Mouse (Mus musculus) frontal cortex, adult 2 months (tissue): Measurements from ENCODE around the gene Cdkn2aip. TPM values are rescaled to one million over a fixed set of nuclear protein-coding genes. Genes with fewer than 3 reads are reported as not detected.
A peak's percentile ranks its signal among the peaks of the same experiment; 100 is the strongest.

ENCODE experiments used
- DNase-seq, 2 experiments: peaks; one replicate each; pipeline ENCODE4 v3.0.0; 2022; ENCODE audit warnings: low spot score in 1 of 2; ENCODE audit errors: extremely low spot score in 1 of 2
- polyA plus RNA-seq: library from polyadenylated mRNA; depleted of rRNA; stranded (reverse); fragments of >200 nt; gene quantifications from 2 replicates; pipeline ENCODE4 v1.2.3, GENCODE M21; 2012; rRNA removed

Cdkn2aip gene
- polyA plus RNA-seq, result 11.4 and 13.4 TPM in 2 replicates

- DNase-seq, result peak; percentile 71 to 92
These were observed at the start of gene Cdkn2aip for GRCm38 (mm10) chr8:47713761-47714745. Gene Cdkn2aip (minus strand): TSS chr8:47713932.

GRCm38 (mm10) chr8:47763194-47763593 lies 49.5 kb upstream of the Cdkn2aip start:
- DNase-seq, result no peak

DNA sequence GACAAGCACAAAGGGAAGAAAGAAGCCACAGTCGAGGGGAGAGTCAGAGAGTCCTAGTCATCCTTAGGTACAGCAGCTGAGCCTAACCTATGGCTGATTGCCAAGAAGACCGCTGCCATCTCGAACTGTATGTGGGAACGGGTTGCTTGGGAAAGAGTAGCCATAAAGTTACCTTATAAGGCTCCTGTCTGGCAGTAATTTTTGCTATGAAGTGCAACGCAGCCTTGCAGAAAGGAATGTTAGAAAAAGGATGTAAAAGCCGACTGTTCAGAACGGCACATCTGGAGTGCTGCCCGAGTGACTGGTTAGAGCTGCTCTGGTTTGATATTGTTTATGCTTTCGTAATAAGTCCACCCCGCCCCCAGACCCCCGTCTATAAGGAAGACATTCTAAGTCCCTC lies 47.0 kb upstream of the Cdkn2aip start:
- no peak for DNase-seq

DNA sequence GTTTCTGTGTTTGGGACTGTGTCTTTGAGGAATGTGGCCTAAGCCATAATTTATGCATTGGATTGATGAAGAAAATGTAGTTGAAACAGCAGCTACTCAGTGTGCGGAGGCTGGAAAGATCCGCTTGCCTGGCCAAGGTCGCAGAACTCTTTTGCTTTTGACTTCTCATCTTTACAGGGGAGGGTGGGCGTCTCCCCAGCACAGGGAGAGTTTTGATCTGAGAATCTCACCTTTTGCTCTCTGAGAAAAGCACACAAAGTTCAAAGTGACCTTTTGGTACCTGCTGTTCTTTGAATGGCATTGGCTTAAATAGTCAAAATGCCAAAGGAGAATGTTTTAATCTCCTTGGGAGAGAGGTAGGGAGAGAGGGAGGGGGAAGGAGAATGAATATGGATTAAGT lies 46.5 kb upstream of the Cdkn2aip start:
- DNase-seq, result no peak

DNA sequence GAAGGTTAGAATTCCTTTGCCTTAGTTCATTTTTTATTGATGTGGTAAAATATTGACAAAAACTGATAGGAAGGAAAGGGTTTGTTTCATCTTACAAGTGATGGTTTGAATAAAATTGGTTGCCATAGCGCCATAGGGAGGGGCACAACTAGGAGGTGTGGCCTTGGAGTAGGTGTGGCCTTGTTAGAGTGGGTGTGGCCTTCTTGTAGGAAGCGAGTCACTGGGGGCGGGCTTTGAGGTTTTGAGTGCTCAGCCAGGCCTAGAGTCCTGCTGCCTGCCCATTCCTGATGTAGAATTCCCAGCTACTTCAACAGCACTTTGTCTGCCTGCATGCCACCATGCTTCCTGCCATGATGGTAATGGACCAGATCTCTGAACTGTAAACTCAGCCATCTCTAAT lies 39.4 kb upstream of the Cdkn2aip start:
- DNase-seq, result no peak

DNA sequence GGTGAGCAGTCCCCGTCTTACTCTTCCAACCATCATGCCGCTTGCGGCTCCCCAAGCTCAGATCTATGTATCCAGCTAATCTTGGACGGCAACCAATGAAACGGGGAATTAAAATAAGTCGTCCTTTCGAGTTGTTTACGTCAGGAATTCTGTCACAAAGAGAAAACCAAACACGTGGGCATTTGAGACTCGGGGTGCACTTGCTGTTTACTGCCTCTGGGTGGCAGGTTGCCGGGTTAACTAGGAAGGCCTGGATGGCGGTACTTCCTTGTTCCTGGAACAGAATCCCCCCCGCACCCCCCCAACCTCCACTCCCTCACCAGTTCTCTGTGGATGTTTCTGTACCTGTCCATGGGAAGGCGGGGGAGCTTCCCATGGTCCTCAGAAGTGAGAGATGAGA lies 36.4 kb upstream of the Cdkn2aip start:
- DNase-seq, result no peak

GRCm38 (mm10) chr8:47749491-47749890 lies 35.8 kb upstream of the Cdkn2aip start:
- DNase-seq, result no peak

- no peak for DNase-seq
These were observed 32.6 kb upstream of the Cdkn2aip start for GRCm38 (mm10) chr8:47746304-47746703.

GRCm38 (mm10) chr8:47745848-47746247 lies 32.1 kb upstream of the Cdkn2aip start:
- no peak for DNase-seq

DNA sequence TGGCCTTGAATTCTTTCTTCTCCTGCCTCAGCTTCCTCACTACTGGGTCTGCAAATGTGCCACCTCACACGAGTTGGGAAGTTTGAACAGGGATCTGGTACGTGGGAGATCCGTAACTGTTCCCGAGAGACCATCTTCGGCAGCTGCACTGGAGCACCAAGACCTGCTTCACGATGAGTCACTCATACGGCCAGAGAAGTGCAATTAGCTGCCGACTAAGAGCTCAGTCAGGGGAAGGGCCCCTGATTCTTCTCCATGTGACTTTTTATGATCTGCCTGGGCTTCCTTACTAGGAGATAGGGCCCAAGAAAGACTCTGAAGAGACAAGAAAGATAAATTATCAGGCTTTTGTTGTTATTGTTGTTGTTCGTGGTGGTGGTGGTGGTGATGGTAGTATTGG lies 31.1 kb upstream of the Cdkn2aip start:
- DNase-seq, result no peak

GRCm38 (mm10) chr8:47743419-47743818 lies 29.7 kb upstream of the Cdkn2aip start:
- DNase-seq, result peak; percentile 71 to 99

DNA sequence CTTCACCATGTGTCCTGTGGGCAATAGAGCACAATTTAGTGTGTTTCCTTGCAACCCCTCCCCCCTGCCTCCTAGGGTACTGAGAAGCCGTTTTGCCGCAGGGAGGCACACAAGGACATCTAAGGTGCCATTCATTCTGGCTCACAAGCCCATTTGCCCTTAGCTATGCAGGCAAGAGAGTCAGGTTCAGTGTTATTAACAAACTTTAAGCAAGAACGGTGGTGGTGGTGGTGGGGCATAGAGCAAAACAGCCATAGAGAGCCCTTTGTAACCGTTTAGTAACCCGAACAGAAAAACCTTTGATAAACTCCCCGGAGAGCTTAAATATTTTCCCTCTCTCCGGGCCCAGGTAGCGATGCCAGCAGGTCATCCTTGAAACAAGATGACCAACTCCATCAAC lies 29.3 kb upstream of the Cdkn2aip start:
- DNase-seq, result no peak

DNA sequence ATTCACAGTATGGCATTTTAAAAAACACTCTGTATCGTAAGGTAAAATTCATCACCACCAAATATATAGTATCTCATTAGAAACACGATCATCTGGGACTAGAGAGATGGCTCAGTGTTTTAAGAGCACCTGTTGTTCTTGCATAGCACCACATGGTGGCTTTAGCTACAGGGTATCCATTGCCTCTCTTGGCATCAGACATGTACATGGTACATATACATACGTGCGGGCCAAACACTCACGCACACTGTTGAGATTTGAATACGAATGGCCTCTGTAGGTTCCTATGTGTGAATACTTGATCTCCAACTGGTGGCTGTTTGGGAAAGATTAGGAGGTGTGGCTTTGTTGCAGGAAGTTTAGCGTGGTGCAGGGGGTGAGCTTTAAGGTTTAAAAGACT lies 28.6 kb upstream of the Cdkn2aip start:
- no peak for DNase-seq

DNA sequence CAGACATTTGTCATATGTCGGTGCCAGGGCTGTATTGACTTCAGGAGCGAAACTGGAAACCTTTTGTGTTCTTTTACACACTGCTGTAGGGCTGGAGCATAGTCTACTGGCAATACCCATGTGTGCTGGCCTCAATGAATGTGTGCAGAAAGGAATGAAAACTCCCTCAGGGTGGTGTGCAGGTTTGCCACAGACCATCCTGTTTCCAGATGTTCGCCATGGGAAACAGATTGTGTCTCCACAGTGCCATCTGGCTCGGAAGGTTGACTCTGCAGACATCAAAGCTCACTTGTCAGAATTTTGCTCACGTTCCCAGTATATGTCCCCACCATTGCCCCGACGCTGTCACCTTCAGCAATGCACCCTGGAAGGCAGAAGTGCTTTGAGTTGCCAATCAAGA lies 23.4 kb upstream of the Cdkn2aip start:
- no peak for DNase-seq

DNA sequence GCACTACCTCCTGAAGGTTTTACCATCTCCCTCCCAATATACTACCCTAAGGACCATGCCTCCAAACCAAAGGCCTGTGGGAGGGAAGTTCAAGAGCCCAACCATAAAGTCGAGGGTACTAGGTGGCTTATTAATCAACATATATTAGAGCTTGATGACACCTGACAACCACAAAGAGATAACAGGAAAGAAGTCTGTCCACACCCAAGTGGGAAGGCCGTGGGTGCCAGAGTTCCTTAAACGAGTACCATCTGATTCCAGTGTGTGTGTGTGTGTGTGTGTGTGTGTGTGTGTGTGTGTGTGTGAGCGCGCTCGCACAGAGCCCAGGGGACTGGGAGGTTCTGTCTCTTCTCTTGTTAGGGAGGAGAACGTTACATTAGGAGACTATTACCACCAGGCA lies 15.6 kb upstream of the Cdkn2aip start:
- no peak for DNase-seq

GRCm38 (mm10) chr8:47726945-47727344 lies 13.2 kb upstream of the Cdkn2aip start:
- no peak for DNase-seq

DNA sequence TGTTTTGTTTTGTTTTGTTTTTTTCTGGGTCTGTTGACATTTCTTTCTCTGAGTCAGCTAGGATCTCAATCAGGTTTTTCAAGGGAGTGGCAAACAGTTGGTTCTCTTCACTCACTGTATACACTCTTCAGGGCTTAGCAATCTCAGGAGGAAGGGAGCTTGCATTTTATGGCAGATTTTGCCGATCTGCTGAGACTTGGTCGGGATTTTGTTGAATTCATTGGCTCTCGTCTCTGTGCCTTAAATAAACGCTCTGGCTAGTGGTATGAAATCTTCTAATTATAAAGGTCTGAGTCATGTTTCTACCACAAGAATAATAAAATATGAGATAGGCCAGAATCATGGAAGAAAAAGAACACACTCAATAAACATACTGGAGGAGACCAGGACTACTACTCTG lies 7.9 kb upstream of the Cdkn2aip start:
- peak in 1 of 2 experiments; percentile 40 for DNase-seq

- DNase-seq, result no peak
These were observed 4.9 kb upstream of the Cdkn2aip start for GRCm38 (mm10) chr8:47718641-47719040.

GRCm38 (mm10) chr8:47713171-47713663 lies 515 bp downstream of the Cdkn2aip start:
- no peak for DNase-seq

GRCm38 (mm10) chr8:47708106-47708505 lies 5.6 kb downstream of the Cdkn2aip start:
- DNase-seq, result no peak

- DNase-seq, result no peak
These were observed 7.0 kb downstream of the Cdkn2aip start for GRCm38 (mm10) chr8:47706746-47707145.

- no peak for DNase-seq
These were observed 11.4 kb downstream of the Cdkn2aip start for GRCm38 (mm10) chr8:47702333-47702732.
